Mouse (Mus musculus) megakaryocyte, embryonic 14.5 days (primary cell): ENCODE measurements around the gene Ostf1.

Source experiments
- FLI1 ChIP-seq: IDR thresholded peaks from 2 replicates; pipeline ENCODE4 v1.6.1; 2012; ENCODE audit warnings: low read length, inconsistent platforms, mixed read lengths
- GATA1 ChIP-seq: IDR thresholded peaks from 3 replicates; pipeline ENCODE4 v1.6.1; 2012; ENCODE audit warnings: mixed read lengths, low read length, inconsistent platforms, borderline replicate concordance

DNA sequence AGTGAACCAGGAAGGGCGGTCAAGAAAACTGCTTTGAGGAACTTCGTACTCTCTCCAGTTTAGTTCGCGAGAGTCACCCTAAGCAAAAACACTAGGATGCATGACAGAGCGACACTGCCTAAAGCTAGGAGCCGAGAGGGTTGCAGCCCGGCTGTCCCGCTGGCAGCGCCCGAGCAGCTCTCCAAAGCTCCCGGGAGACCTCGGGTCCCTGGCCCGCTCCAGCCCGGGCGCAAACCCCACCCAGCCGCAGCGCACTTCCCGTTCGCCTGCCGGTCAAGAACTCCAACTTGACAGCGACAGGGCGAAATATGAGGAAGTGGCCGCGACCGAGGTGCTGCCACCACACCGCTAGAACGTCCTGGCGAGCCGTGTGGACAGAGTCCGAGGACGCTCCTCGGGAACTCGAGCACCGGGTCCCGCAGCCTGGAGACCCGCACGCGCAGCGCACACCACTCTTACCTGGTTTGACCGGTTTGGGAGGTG is 421 bp downstream of the Ostf1 start:
- no peak for TF ChIP-seq GATA1
- no peak for TF ChIP-seq FLI1
